Mouse (Mus musculus): ENCODE results near the gene Gm8334. TPM values are rescaled to one million over a fixed set of nuclear protein-coding genes. Genes with fewer than 3 reads are reported as not detected.
"Not testable (repeated sequence)": the region's sequence is repeated elsewhere in the genome, so short reads cannot be mapped to it uniquely, and the experiment has no call there.

Gm8334 gene
- polyA plus RNA-seq (2012; rRNA removed) = not detected in 2 replicates

DNA sequence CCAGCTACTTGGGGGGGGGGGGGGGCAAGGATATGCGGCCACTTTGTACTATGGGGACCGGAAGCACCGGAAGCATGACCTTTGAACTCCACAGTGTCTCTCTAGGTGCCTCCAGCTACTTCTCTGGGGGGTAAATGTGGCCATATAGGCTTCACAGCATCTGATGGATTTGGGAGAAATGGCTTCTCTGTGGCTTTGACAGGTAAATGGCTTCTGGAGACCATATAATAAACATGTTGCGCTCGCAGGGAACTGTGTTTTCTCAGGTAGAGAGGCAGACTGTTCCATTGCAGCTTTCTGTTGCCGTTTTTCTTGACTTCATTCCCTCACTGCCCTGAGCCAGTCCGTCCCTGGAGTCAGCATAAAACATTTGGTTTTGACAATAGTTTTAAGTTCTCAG lies at the start of gene Gm8334:
TSS of gene Gm8334 (minus strand) at position 101 of the 400 bp plus-strand sequence.
- H3K27ac ChIP-seq (ENCODE audit: insufficient read depth, low read length); H3K4me1 ChIP-seq (ENCODE audit: control insufficient read depth, insufficient read depth, low read length); H3K4me3 ChIP-seq (ENCODE audit: insufficient read depth, low read length): not testable (repeated sequence)

DNA sequence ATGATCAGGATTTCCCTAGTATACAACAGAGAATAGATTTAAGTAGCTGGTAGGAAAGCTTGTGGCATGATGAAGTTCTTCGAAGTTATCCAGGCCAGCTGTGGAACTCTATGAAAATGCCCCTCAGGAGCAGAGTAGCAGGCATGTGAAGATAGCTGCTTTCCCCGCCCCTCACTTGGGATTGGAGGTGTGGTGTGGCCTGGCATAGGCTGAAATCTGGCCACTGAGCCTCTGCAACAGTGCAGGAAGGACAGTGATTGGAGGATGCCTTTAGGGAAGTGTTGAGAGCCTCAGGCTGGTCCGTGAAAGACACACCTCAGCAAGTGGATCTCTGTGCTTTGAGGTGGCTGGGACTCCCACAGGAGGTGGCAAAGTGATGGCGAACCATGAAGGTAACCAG lies 48.3 kb upstream of the Gm8334 start, which contains the start of gene Gm15127:
TSS of gene Gm15127 (plus strand) at position 301 of the 400 bp plus-strand sequence.
- H3K4me3 ChIP-seq (ENCODE audit: insufficient read depth, low read length); H3K4me1 ChIP-seq (ENCODE audit: control insufficient read depth, insufficient read depth, low read length); H3K27ac ChIP-seq (ENCODE audit: insufficient read depth, low read length): not testable (repeated sequence)

Other genes with a start within 250 kb of the Gm8334 start
- gene Gm15114, start 126.2 kb downstream of the Gm8334 start, polyA plus RNA-seq (2012; rRNA removed) = not detected in 2 replicates
- gene Gm15127, start 48.4 kb upstream of the Gm8334 start, polyA plus RNA-seq (2012; rRNA removed) = not detected in 2 replicates
- not detected in 2 replicates for gene Luzp4, start 242.5 kb upstream of the Gm8334 start, polyA plus RNA-seq (2012; rRNA removed)

Measured in cortical plate, adult 2 months (tissue).